Mouse (Mus musculus) ES-E14 (cell line): ENCODE measurements at regions not wholly inside any gene's neighbourhood (a gene's known extent, or its start where the extent isn't known, plus 50 kb on each side); places are given as distances from the start of the nearest gene placed in this dataset.

Experiments used
- CHD2 ChIP-seq: IDR thresholded peaks from 2 replicates; pipeline ENCODE4 v1.6.1; 2014; ENCODE audit warnings: mild to moderate bottlenecking, low read depth, low read length, inconsistent platforms
- MAFK ChIP-seq: IDR thresholded peaks from 2 replicates; pipeline ENCODE4 v1.6.1; 2014; ENCODE audit warnings: mild to moderate bottlenecking, low read depth, low read length, inconsistent platforms; ENCODE audit not compliant: insufficient read depth
- ZC3H11A ChIP-seq: IDR thresholded peaks from 2 replicates; pipeline ENCODE4 v1.6.1; 2012; ENCODE audit warnings: low read depth, mild to moderate bottlenecking, inconsistent platforms, low read length, borderline replicate concordance
- ZNF384 ChIP-seq: IDR thresholded peaks from 2 replicates; pipeline ENCODE4 v1.6.1; 2012; ENCODE audit warnings: low read depth, low read length, inconsistent platforms

- no peak for TF ChIP-seq MAFK
- TF ChIP-seq ZNF384, result no peak
- TF ChIP-seq CHD2, result no peak
- TF ChIP-seq ZC3H11A, result no peak
These were observed 194.1 kb upstream of the Mkln1 start for GRCm38 (mm10) chr6:31204434-31204833.
